Mouse (Mus musculus) forebrain, embryonic 11.5 days (tissue): ENCODE measurements at regions not wholly inside any gene's neighbourhood (a gene's known extent, or its start where the extent isn't known, plus 50 kb on each side); places are given as distances from the start of the nearest gene placed in this dataset.

Experiments used
- ATAC-seq: fragments of 200-750 bp; cut with Nextera tagmentation; replicated peaks from 2 replicates; pipeline ENCODE4 v1.8.0; 2017; ENCODE audit warnings: moderate TSS enrichment; ENCODE audit not compliant: low FRiP score
- DNase-seq: peaks from one replicate; pipeline ENCODE4 v3.0.0-alpha.2; 2017; ENCODE audit warnings: low spot score
- H3K27ac ChIP-seq: fragments of 300-500 bp; sonication (generic); 2 replicates; pipeline ENCODE4 v1.5.1; 2014; ENCODE audit warnings: low read depth, low read length
- H3K27me3 ChIP-seq: fragments of 300-500 bp; sonication (generic); 2 replicates; pipeline ENCODE4 v1.6.1; 2014; ENCODE audit warnings: mild to moderate bottlenecking, low read length, mixed read lengths; ENCODE audit not compliant: control insufficient read depth, insufficient read depth
- H3K36me3 ChIP-seq: fragments of 300-500 bp; sonication (generic); 2 replicates; pipeline ENCODE4 v1.6.1; 2014; ENCODE audit warnings: mild to moderate bottlenecking, low read length, moderate library complexity, mixed read lengths; ENCODE audit not compliant: control insufficient read depth, insufficient read depth
- H3K4me1 ChIP-seq: fragments of 300-500 bp; sonication (generic); replicated peaks from 2 replicates; pipeline ENCODE4 v1.6.1; 2014; ENCODE audit warnings: low read length, mixed read lengths; ENCODE audit not compliant: control insufficient read depth, insufficient read depth
- H3K4me2 ChIP-seq: fragments of 300-500 bp; sonication (generic); 2 replicates; pipeline ENCODE4 v1.6.1; 2014; ENCODE audit warnings: low read depth, mild to moderate bottlenecking, low read length, moderate library complexity, mixed read lengths; ENCODE audit not compliant: severe bottlenecking
- H3K4me3 ChIP-seq: fragments of 300-500 bp; sonication (generic); 2 replicates; pipeline ENCODE4 v1.5.1; 2014; ENCODE audit warnings: low read depth, low read length
- H3K9ac ChIP-seq: fragments of 300-500 bp; sonication (generic); 2 replicates; pipeline ENCODE4 v1.6.1; 2014; ENCODE audit warnings: low read length
- H3K9me3 ChIP-seq: fragments of 300-500 bp; sonication (generic); 2 replicates; pipeline ENCODE4 v1.6.1; 2016; ENCODE audit warnings: low read length, mixed read lengths; ENCODE audit not compliant: control insufficient read depth
- WGBS: fragments of 180-500 bp; shearing (Covaris S2); extraction: QIAGEN DNeasy Blood & Tissue Kit; methylation state at CpG from one replicate; pipeline ENCODE4 v1.1.7; 2014; 5-methylcytosine and 5-hydroxymethylcytosine counted together

GRCm38 (mm10) chr1:13455572-13455971 is 2041.7 kb downstream of the A830018L16Rik start:
- ATAC-seq (no peak), DNase-seq (no peak)
- H3K27ac ChIP-seq, result no peak overlapping the region
- no peak overlapping the region for H3K4me3 ChIP-seq
- no peaks in the 10 kb centered on the region for H3K27me3 ChIP-seq
- no peaks in the 10 kb centered on the region for H3K36me3 ChIP-seq
- H3K9me3 ChIP-seq, result no peaks in the 10 kb centered on the region
- H3K4me1 ChIP-seq, result no peaks in the 10 kb centered on the region
- WGBS, result 80% methylated on average over 3 of the region's 3 CpGs
- no peak overlapping the region for H3K4me2 ChIP-seq
- no peak overlapping the region for H3K9ac ChIP-seq

GRCm38 (mm10) chr1:13464311-13464710 is 2050.4 kb downstream of the A830018L16Rik start:
- DNase-seq (no peak), ATAC-seq (no peak)
- no peak overlapping the region for H3K4me3 ChIP-seq
- no peaks in the 10 kb centered on the region for H3K27me3 ChIP-seq
- H3K27ac ChIP-seq, result no peak overlapping the region
- H3K9ac ChIP-seq, result no peak overlapping the region
- H3K4me2 ChIP-seq, result no peak overlapping the region
- no peaks in the 10 kb centered on the region for H3K9me3 ChIP-seq
- no peaks in the 10 kb centered on the region for H3K4me1 ChIP-seq
- 98% methylated on average over 1 of the region's 1 CpGs for WGBS
- no peaks in the 10 kb centered on the region for H3K36me3 ChIP-seq

- Histone ChIP-seq H3K9ac (no peak overlapping the region), H3K9me3 (no peaks in the 10 kb centered on the region), H3K4me1 (no peaks in the 10 kb centered on the region), H3K27me3 (no peaks in the 10 kb centered on the region), H3K4me3 (no peak overlapping the region), H3K36me3 (no peaks in the 10 kb centered on the region), H3K27ac (no peak overlapping the region), H3K4me2 (no peak overlapping the region)
- ATAC-seq (no peak), DNase-seq (no peak)
- WGBS, result 83% methylated on average over 6 of the region's 6 CpGs
These were observed 2053.3 kb downstream of the A830018L16Rik start for GRCm38 (mm10) chr1:13467174-13467573.

- DNase-seq, result no peak
- WGBS, result 30% methylated on average over 2 of the region's 2 CpGs
- Histone ChIP-seq H3K9ac (no peak overlapping the region), H3K4me3 (no peak overlapping the region), H3K4me1 (no peaks in the 10 kb centered on the region), H3K9me3 (no peaks in the 10 kb centered on the region), H3K27ac (no peak overlapping the region), H3K36me3 (no peaks in the 10 kb centered on the region), H3K27me3 (no peaks in the 10 kb centered on the region), H3K4me2 (no peak overlapping the region)
- ATAC-seq, result no peak
These were observed 2054.2 kb downstream of the A830018L16Rik start for GRCm38 (mm10) chr1:13467886-13468630.

- Histone ChIP-seq H3K4me2 (peak overlapping the region; percentile 24), H3K9ac (no peak overlapping the region; the same call in 1 of the 2 replicates), H3K27ac (no peak overlapping the region), H3K9me3 (no peaks in the 10 kb centered on the region), H3K4me3 (0 out of 2 replicates have a peak overlapping the region, but pooled peaks have one; percentile 1), H3K4me1 (no peaks in the 10 kb centered on the region), H3K36me3 (no peaks in the 10 kb centered on the region), H3K27me3 (no peaks in the 10 kb centered on the region)
- DNase-seq, result no peak
- ATAC-seq, result no peak
- WGBS, result 14% methylated on average over 16 of the region's 16 CpGs
These were observed 2081.0 kb downstream of the A830018L16Rik start for GRCm38 (mm10) chr1:13494727-13495404.

- Histone ChIP-seq H3K36me3 (no peaks in the 10 kb centered on the region), H3K4me1 (no peaks in the 10 kb centered on the region), H3K9ac (no peak overlapping the region), H3K27me3 (no peaks in the 10 kb centered on the region), H3K27ac (no peak overlapping the region), H3K9me3 (no peaks in the 10 kb centered on the region), H3K4me3 (no peak overlapping the region), H3K4me2 (no peak overlapping the region)
- ATAC-seq (no peak), DNase-seq (no peak)
- WGBS, result 26% methylated on average over 2 of the region's 2 CpGs
These were observed 2082.5 kb downstream of the A830018L16Rik start for GRCm38 (mm10) chr1:13496386-13496785.

GRCm38 (mm10) chr1:13500456-13500855 is 2086.6 kb downstream of the A830018L16Rik start:
- Histone ChIP-seq H3K9ac (no peak overlapping the region), H3K4me2 (no peak overlapping the region), H3K9me3 (no peaks in the 10 kb centered on the region), H3K4me1 (no peaks in the 10 kb centered on the region), H3K4me3 (no peak overlapping the region), H3K27me3 (no peaks in the 10 kb centered on the region), H3K27ac (no peak overlapping the region), H3K36me3 (no peaks in the 10 kb centered on the region)
- 32% methylated on average over 5 of the region's 5 CpGs for WGBS
- ATAC-seq, result no peak
- DNase-seq, result peak; percentile 63

GRCm38 (mm10) chr1:13501938-13502337 is 2088.0 kb downstream of the A830018L16Rik start:
- no peak overlapping the region for H3K4me2 ChIP-seq
- no peaks in the 10 kb centered on the region for H3K4me1 ChIP-seq
- no peaks in the 10 kb centered on the region for H3K9me3 ChIP-seq
- no peaks in the 10 kb centered on the region for H3K27me3 ChIP-seq
- 79% methylated on average over 4 of the region's 4 CpGs for WGBS
- H3K4me3 ChIP-seq, result no peak overlapping the region
- ATAC-seq (no peak), DNase-seq (no peak)
- H3K36me3 ChIP-seq, result no peaks in the 10 kb centered on the region
- H3K27ac ChIP-seq, result no peak overlapping the region
- H3K9ac ChIP-seq, result no peak overlapping the region

GRCm38 (mm10) chr1:13513761-13514160 is 2099.9 kb downstream of the A830018L16Rik start:
- 93% methylated on average over 11 of the region's 11 CpGs for WGBS
- Histone ChIP-seq H3K27me3 (no peaks in the 10 kb centered on the region), H3K4me1 (no peaks in the 10 kb centered on the region), H3K4me3 (no peak overlapping the region), H3K36me3 (no peaks in the 10 kb centered on the region), H3K4me2 (no peak overlapping the region), H3K9ac (no peak overlapping the region), H3K27ac (no peak overlapping the region), H3K9me3 (no peaks in the 10 kb centered on the region)
- ATAC-seq (no peak), DNase-seq (no peak)
